Mouse (Mus musculus): Measurements from ENCODE around the gene Tlx2. TPM values are rescaled to one million over a fixed set of nuclear protein-coding genes. Genes with fewer than 3 reads are reported as not detected.

Gene Tlx2
- polyA plus RNA-seq, 1 experiment from 2014 or later, result 0.31 TPM

DNA sequence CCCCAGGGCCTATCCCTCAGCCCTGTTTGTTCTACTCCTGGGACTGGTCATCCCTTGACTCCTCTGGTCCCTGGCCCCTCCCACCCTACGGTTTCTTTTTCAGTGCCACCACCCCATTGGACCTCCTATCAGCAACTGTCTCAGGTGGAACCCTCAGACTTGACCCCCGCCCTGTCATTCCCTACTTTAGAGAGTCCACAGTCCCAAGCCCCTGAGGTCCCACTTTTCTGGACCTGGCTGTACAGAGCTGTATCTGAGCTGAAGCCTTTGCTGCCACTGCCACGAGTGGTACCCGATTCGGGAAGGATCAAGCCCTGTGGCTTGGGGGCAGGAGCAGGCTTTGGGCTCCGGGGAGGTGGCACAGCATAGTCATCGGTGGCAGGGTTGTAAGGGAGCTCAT, 39.0 kb downstream of the Tlx2 start:
- Histone ChIP-seq H3K27ac (no peak overlapping the region), H3K36me3 (no peaks in the 10 kb centered on the region), H3K27me3 (peaks cover 48% of the 10 kb centered on the region), H3K4me3 (no peak overlapping the region), H3K9me3 (no peaks in the 10 kb centered on the region), H3K4me1 (peaks cover 78% of the 10 kb centered on the region), H3K9ac (0 out of 2 replicates have a peak overlapping the region, but pooled peaks have one; percentile 32), H3K4me2 (0 out of 2 replicates have a peak overlapping the region, but pooled peaks have one; percentile 88)
- no peak for ATAC-seq (ENCODE audit: insufficient number of reproducible peaks, insufficient read depth, low FRiP score, low TSS enrichment, low read depth)
- 64% methylated on average over 7 of the region's 7 CpGs for WGBS

DNA sequence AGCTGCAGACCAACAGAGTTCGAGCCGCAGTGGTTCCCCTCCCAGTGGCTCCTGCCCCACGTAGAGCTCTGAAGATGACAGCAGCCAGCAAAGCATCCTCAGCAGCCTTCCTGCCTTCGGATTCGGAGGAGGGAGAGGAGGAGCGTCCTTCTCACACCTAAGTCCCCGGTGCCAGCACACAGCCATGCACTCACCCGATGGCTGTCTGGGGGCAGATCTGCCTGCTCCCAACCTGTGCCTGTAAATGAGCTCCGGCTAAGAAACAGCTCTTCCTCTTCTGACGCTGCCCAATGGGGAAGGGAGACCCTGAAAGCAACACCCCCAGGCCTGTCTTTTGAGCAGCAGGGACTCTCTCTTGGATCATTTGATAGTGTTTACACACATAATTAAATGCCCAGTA, 40.3 kb downstream of the Tlx2 start:
- no peak overlapping the region for H3K27ac ChIP-seq
- WGBS, result 23% methylated on average over 10 of the region's 10 CpGs
- H3K4me3 ChIP-seq, result no peak overlapping the region
- H3K36me3 ChIP-seq, result no peaks in the 10 kb centered on the region
- H3K27me3 ChIP-seq, result peaks cover 48% of the 10 kb centered on the region
- no peak overlapping the region for H3K4me2 ChIP-seq
- H3K9ac ChIP-seq, result peak overlapping the region; percentile 44
- no peaks in the 10 kb centered on the region for H3K9me3 ChIP-seq
- ATAC-seq (ENCODE audit: insufficient number of reproducible peaks, insufficient read depth, low FRiP score, low TSS enrichment, low read depth), result no peak
- peaks cover 69% of the 10 kb centered on the region for H3K4me1 ChIP-seq

DNA sequence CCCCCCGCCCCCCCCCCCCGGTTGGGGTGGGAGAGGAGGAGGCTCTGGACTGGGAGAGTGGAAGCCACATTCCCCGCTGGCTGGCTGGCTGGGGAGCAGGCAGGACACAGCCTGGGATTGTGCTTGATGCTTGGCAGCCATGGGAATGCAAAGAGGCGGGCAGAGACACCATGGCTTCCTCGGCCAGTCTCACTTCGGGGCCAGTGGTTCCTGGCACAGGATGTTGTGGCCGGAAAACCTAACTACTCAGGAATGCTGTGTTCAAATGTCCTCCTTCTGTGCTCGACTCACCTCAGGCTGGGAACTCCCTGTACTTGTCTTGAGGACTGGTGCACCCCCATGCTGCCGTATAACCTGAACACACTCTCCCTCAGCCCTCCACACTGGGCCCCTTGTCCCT, 42.4 kb downstream of the Tlx2 start:
- Histone ChIP-seq H3K4me2 (no peak overlapping the region), H3K4me3 (no peak overlapping the region), H3K27ac (peak overlapping the region; percentile 57; the same call in 1 of the 2 replicates), H3K9ac (no peak overlapping the region), H3K27me3 (peaks cover 41% of the 10 kb centered on the region), H3K4me1 (peaks cover 58% of the 10 kb centered on the region), H3K36me3 (no peaks in the 10 kb centered on the region), H3K9me3 (no peaks in the 10 kb centered on the region)
- WGBS, result 36% methylated on average over 8 of the region's 9 CpGs
- ATAC-seq (ENCODE audit: insufficient number of reproducible peaks, insufficient read depth, low FRiP score, low TSS enrichment, low read depth), result peak; percentile 12

DNA sequence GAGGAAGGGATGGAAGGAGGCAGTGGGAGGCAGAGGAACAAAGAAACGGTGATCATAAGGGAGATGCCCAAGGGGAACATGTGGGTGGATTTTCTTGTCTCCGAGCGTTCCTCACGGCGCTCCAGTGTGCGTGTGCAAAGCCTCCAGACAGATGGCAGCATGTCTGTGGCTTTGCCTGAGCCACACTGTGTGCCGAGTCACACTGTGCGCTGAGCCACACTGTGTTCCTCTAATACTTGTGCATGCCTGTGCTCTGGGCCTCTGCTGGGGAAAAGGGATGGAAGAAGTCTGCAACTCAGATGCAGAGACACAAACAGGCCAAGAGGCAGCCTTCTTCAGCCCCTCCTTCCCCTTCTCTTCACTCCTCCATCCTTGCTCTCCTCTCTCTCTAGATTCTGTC, 42.8 kb downstream of the Tlx2 start:
- H3K27me3 ChIP-seq, result peaks cover 36% of the 10 kb centered on the region
- no peak overlapping the region for H3K4me3 ChIP-seq
- no peak overlapping the region for H3K9ac ChIP-seq
- H3K36me3 ChIP-seq, result no peaks in the 10 kb centered on the region
- no peaks in the 10 kb centered on the region for H3K9me3 ChIP-seq
- peak overlapping the region; percentile 57; the same call in 1 of the 2 replicates for H3K27ac ChIP-seq
- H3K4me1 ChIP-seq, result peaks cover 54% of the 10 kb centered on the region
- H3K4me2 ChIP-seq, result no peak overlapping the region
- no peak for ATAC-seq (ENCODE audit: insufficient number of reproducible peaks, insufficient read depth, low FRiP score, low TSS enrichment, low read depth)
- 59% methylated on average over 8 of the region's 8 CpGs for WGBS

DNA sequence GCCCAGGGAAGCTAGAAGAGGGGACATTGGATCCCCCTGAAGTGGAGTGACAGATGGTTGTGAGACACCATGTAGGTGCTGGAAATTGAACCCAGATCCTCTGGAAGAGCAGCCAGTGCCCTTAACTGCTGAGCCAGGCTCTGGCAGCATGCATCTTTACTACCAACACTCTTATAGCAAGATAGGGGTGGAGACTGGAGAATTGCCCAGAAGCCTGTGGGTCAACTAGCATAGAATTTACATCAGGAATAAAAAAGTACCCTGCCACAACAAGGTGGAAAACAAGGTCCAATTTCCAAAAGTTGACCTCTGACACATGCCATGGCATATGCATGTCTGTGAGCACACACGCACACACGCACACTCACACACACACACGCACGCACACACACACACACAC, 44.9 kb downstream of the Tlx2 start:
- Histone ChIP-seq H3K4me1 (peaks cover 38% of the 10 kb centered on the region), H3K4me2 (no peak overlapping the region), H3K9me3 (no peaks in the 10 kb centered on the region), H3K9ac (no peak overlapping the region), H3K4me3 (no peak overlapping the region), H3K27me3 (peaks cover 16% of the 10 kb centered on the region), H3K27ac (no peak overlapping the region), H3K36me3 (no peaks in the 10 kb centered on the region)
- ATAC-seq (ENCODE audit: insufficient number of reproducible peaks, insufficient read depth, low FRiP score, low TSS enrichment, low read depth), result no peak
- 91% methylated on average over 4 of the region's 4 CpGs for WGBS

DNA sequence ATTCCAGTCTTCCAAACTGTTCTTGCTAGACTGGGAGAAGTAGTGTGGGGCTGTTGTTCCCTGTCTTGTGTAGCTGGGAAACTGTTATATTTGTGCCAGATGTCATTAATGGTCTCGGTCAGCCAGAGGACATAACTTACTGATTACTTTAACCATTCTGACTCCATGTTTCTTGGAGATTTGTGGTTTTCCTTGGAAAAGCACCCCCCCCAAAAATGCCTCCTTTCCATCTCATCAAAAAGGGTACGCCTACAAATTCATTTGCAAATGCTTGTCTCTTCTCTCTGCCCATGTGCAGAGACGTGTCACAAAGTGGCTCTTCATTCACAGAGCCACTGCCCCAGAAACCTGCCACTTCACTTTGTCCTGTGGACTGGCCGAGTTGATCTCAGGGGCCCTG, 45.7 kb downstream of the Tlx2 start:
- peaks cover 8% of the 10 kb centered on the region; the same call in 1 of the 2 replicates for H3K27me3 ChIP-seq
- no peak for ATAC-seq (ENCODE audit: insufficient number of reproducible peaks, insufficient read depth, low FRiP score, low TSS enrichment, low read depth)
- H3K9ac ChIP-seq, result no peak overlapping the region
- no peaks in the 10 kb centered on the region for H3K9me3 ChIP-seq
- WGBS, result 46% methylated on average over 4 of the region's 4 CpGs
- no peaks in the 10 kb centered on the region for H3K36me3 ChIP-seq
- H3K4me3 ChIP-seq, result no peak overlapping the region
- peaks cover 30% of the 10 kb centered on the region for H3K4me1 ChIP-seq
- no peak overlapping the region for H3K27ac ChIP-seq
- no peak overlapping the region for H3K4me2 ChIP-seq

DNA sequence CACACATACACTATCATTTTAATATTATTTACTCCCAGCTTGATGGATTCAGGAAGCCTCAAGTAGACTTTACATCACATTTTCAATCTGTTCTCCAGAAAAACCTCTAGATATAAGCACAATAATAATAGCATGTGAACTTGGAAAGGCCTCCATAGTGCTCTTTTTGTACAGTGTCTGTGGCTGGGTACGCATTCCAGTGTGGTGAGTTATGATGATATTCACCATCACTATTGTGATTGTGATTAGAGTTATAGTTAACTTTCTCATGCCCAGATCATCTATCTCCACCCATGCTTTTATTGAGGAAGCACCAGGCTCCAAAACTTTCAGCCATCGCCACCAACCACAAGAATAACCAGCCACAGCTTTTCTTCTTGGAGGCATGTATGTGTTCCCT, 46.3 kb downstream of the Tlx2 start:
- H3K27ac ChIP-seq, result no peak overlapping the region
- no peak overlapping the region for H3K4me3 ChIP-seq
- H3K9me3 ChIP-seq, result no peaks in the 10 kb centered on the region
- H3K27me3 ChIP-seq, result peaks cover 1% of the 10 kb centered on the region; the same call in 1 of the 2 replicates
- H3K4me1 ChIP-seq, result peaks cover 24% of the 10 kb centered on the region
- H3K36me3 ChIP-seq, result no peaks in the 10 kb centered on the region
- ATAC-seq (ENCODE audit: insufficient number of reproducible peaks, insufficient read depth, low FRiP score, low TSS enrichment, low read depth), result no peak
- no peak overlapping the region for H3K4me2 ChIP-seq
- 91% methylated on average over 2 of the region's 2 CpGs for WGBS
- H3K9ac ChIP-seq, result no peak overlapping the region

DNA sequence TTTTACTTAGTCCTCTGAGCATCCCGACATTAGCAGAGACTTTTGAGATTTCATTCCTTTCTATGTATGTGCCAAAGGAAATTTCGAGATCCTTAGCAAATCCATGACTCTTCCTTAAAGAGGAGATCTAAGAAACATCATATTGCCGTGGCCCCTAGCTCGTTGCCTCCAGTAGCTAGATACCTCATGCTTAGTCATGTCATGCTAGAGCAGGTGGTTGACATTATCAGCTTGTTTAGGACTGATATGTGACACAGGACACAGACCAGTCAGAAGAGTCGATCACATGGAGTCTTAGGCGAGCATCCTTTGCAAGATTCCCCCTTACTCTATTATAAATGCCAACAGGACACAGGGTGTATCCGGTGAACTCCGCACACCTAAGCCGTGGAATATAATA, 47.1 kb downstream of the Tlx2 start:
- peaks cover 19% of the 10 kb centered on the region for H3K4me1 ChIP-seq
- H3K36me3 ChIP-seq, result no peaks in the 10 kb centered on the region
- no peak overlapping the region for H3K9ac ChIP-seq
- no peaks in the 10 kb centered on the region for H3K9me3 ChIP-seq
- no peaks in the 10 kb centered on the region for H3K27me3 ChIP-seq
- no peak overlapping the region for H3K4me3 ChIP-seq
- H3K4me2 ChIP-seq, result no peak overlapping the region
- 88% methylated on average over 9 of the region's 9 CpGs for WGBS
- H3K27ac ChIP-seq, result no peak overlapping the region
- no peak for ATAC-seq (ENCODE audit: insufficient number of reproducible peaks, insufficient read depth, low FRiP score, low TSS enrichment, low read depth)

DNA sequence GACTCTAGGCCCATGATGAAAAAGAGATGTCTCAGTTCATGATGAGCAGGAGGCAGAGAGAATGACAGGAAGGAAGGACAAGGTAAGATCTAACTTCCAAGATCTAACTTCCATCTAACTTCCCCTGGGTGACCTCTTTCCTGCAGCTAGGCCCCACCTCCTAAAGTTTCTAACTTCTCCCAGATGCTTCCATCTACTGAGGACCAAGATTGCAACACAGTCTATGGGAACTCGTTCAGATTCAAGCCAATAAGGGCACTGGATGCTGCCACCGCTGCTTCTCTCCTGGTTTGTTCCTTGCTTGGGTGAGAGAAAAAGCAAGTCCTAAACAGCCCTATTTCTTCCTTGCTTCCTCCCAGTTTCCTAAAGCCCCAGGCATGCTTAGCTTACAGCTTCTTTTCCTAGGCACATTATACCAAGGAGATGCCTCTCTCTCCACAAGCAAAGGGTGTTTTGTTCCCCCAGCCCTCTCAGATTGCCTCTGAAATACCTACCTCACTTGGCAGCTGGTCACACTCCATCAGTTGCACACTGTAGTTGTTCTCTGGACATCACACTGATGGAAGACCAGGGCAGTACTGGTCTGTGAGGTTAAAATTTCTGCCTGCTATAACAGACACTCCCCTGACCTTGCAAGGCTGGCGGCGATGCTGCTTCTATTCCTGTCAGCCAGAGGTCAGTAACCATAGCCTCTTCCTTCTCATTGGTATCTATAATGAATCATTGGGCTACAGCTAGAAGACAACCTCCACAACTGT, 49.1 kb downstream of the Tlx2 start:
- Histone ChIP-seq H3K4me2 (no peak overlapping the region), H3K27ac (no peak overlapping the region), H3K4me1 (peaks cover 7% of the 10 kb centered on the region), H3K9ac (no peak overlapping the region), H3K36me3 (no peaks in the 10 kb centered on the region), H3K4me3 (no peak overlapping the region), H3K27me3 (no peaks in the 10 kb centered on the region), H3K9me3 (no peaks in the 10 kb centered on the region)
- WGBS, result 78% methylated on average over 4 of the region's 4 CpGs
- ATAC-seq (ENCODE audit: insufficient number of reproducible peaks, insufficient read depth, low FRiP score, low TSS enrichment, low read depth), result no peak

DNA sequence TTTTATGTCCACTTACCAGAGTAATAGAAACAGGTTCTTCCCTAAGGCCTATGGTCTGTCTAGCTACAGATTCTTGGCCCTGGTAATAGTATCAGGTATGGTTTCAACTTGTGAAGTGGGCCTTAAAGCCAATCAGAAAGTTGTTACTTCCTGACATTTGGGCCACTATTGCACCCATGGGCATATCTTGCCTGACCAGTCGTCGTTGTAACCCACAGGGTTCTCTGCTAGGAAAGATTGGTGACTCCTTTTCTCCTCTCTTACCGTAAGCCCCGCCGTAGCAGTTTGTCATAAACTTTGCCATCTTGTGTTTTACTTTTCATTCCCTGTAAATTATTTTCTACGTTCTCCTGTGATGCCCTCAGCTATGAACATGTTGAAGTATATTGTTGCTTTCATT, 50.0 kb downstream of the Tlx2 start:
- peaks cover 7% of the 10 kb centered on the region for H3K4me1 ChIP-seq
- no peak for ATAC-seq (ENCODE audit: insufficient number of reproducible peaks, insufficient read depth, low FRiP score, low TSS enrichment, low read depth)

DNA sequence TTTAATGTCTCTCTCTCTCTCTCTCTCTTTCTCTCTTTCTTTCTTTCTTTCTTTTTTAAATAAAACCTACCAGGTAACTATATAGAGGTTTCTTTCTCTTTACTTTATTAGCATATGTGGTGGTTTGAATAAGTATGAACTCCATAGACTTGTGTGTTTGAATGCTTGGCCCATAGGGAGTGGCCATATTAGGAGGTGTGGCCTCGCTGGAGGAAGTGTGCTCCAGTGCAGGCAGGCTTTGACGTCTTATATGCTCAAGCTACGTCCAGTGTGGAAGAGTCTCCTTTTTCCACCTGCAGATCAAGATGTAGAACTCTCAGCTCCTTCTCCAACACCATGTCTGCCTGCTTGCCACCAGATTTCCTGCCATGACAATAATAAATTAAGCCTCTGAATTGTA, 51.0 kb downstream of the Tlx2 start:
- Histone ChIP-seq H3K9me3 (no peaks in the 10 kb centered on the region), H3K27ac (no peak overlapping the region), H3K36me3 (no peaks in the 10 kb centered on the region), H3K4me3 (no peak overlapping the region), H3K27me3 (no peaks in the 10 kb centered on the region), H3K4me2 (no peak overlapping the region), H3K4me1 (peaks cover 1% of the 10 kb centered on the region), H3K9ac (no peak overlapping the region)
- WGBS, result 60% methylated on average over 3 of the region's 3 CpGs
- ATAC-seq (ENCODE audit: insufficient number of reproducible peaks, insufficient read depth, low FRiP score, low TSS enrichment, low read depth), result no peak

More for the DNA sequence above, 50.0 kb downstream of the Tlx2 start:
- H3K27ac ChIP-seq, result no peak overlapping the region
- H3K4me2 ChIP-seq, result no peak overlapping the region
- no peaks in the 10 kb centered on the region for H3K27me3 ChIP-seq
- 92% methylated on average over 6 of the region's 6 CpGs for WGBS
- no peaks in the 10 kb centered on the region for H3K36me3 ChIP-seq
- no peak overlapping the region for H3K4me3 ChIP-seq
- no peak overlapping the region for H3K9ac ChIP-seq
- H3K9me3 ChIP-seq, result no peaks in the 10 kb centered on the region

Measured in embryonic facial prominence, embryonic 13.5 days (tissue).